Mouse (Mus musculus) embryonic facial prominence, embryonic 13.5 days (tissue): ENCODE measurements around the gene Mrpl17. TPM values are rescaled to one million over a fixed set of nuclear protein-coding genes. Genes with fewer than 3 reads are reported as not detected.

ENCODE experiments used
- ATAC-seq: fragments of 200-750 bp; cut with Nextera tagmentation; 2 replicates; pipeline ENCODE4 v1.8.0; 2017; ENCODE audit warnings: low read depth; ENCODE audit not compliant: insufficient number of reproducible peaks, insufficient read depth, low FRiP score, low TSS enrichment
- H3K27ac ChIP-seq: fragments of 300-500 bp; sonication (generic); 2 replicates; pipeline ENCODE4 v1.5.1; 2015; ENCODE audit warnings: moderate library complexity, mild to moderate bottlenecking, inconsistent platforms
- H3K27me3 ChIP-seq: fragments of 300-500 bp; sonication (generic); 2 replicates; pipeline ENCODE4 v1.6.1; 2015; ENCODE audit warnings: mild to moderate bottlenecking, inconsistent platforms
- H3K36me3 ChIP-seq: fragments of 300-500 bp; sonication (generic); 2 replicates; pipeline ENCODE4 v1.6.1; 2015; ENCODE audit warnings: mild to moderate bottlenecking, inconsistent platforms
- H3K4me1 ChIP-seq: fragments of 300-500 bp; sonication (generic); 2 replicates; pipeline ENCODE4 v1.6.1; 2015; ENCODE audit warnings: inconsistent platforms
- H3K4me2 ChIP-seq: fragments of 300-500 bp; sonication (generic); 2 replicates; pipeline ENCODE4 v1.6.1; 2015; ENCODE audit warnings: moderate library complexity, mild to moderate bottlenecking, inconsistent platforms
- H3K4me3 ChIP-seq: fragments of 300-500 bp; sonication (generic); 2 replicates; pipeline ENCODE4 v1.5.1; 2015; ENCODE audit warnings: mild to moderate bottlenecking, inconsistent platforms
- H3K9ac ChIP-seq: fragments of 300-500 bp; sonication (generic); 2 replicates; pipeline ENCODE4 v1.6.1; 2015; ENCODE audit warnings: mild to moderate bottlenecking, inconsistent platforms
- H3K9me3 ChIP-seq: fragments of 300-500 bp; sonication (generic); 2 replicates; pipeline ENCODE4 v1.6.1; 2016; ENCODE audit warnings: inconsistent platforms
- WGBS: fragments of 180-500 bp; shearing (Covaris S2); methylation state at CpG from one replicate; pipeline ENCODE4 v1.1.7; 2015; ENCODE audit warnings: mixed read lengths; 5-methylcytosine and 5-hydroxymethylcytosine counted together
- polyA plus RNA-seq: library from polyadenylated mRNA; unstranded; fragments of >200 nt; fragmentation: Nextera tagmentation; extraction: Ambion mirVana; gene quantifications from 2 replicates; pipeline ENCODE4 v1.2.1, GENCODE M21; 2015

Mrpl17 gene
- polyA plus RNA-seq, 1 experiment from 2014 or later = 321 TPM

GRCm38 (mm10) chr7:105764331-105764730 is 46.6 kb downstream of the Mrpl17 start:
- H3K4me1 ChIP-seq = peaks cover 17% of the 10 kb centered on the region; the same call in 1 of the 2 replicates
- H3K4me2 ChIP-seq = no peak overlapping the region
- H3K27ac ChIP-seq = no peak overlapping the region
- peaks cover 81% of the 10 kb centered on the region for H3K36me3 ChIP-seq
- H3K4me3 ChIP-seq = no peak overlapping the region
- ATAC-seq = no peak
- H3K9me3 ChIP-seq = no peaks in the 10 kb centered on the region
- no peaks in the 10 kb centered on the region; the same call in 1 of the 2 replicates for H3K27me3 ChIP-seq
- H3K9ac ChIP-seq = no peak overlapping the region
- 91% methylated on average over 11 of the region's 11 CpGs for WGBS

GRCm38 (mm10) chr7:105762517-105763270 is 48.2 kb downstream of the Mrpl17 start:
- H3K9ac ChIP-seq = peak overlapping the region; percentile 27; the same call in 1 of the 2 replicates
- H3K4me1 ChIP-seq = peaks cover 3% of the 10 kb centered on the region; the same call in 1 of the 2 replicates
- peak overlapping the region; percentile 16; the same call in 1 of the 2 replicates for H3K4me3 ChIP-seq
- no peaks in the 10 kb centered on the region for H3K9me3 ChIP-seq
- no peak for ATAC-seq
- peaks cover 85% of the 10 kb centered on the region for H3K36me3 ChIP-seq
- H3K27ac ChIP-seq = no peak overlapping the region
- no peaks in the 10 kb centered on the region; the same call in 1 of the 2 replicates for H3K27me3 ChIP-seq
- peak overlapping the region; percentile 37 for H3K4me2 ChIP-seq
- WGBS = 31% methylated on average over 55 of the region's 55 CpGs

GRCm38 (mm10) chr7:105761813-105762484 is 49.0 kb downstream of the Mrpl17 start:
- ATAC-seq = no peak
- Histone ChIP-seq H3K4me2 (peak overlapping the region; percentile 37), H3K4me1 (no peaks in the 10 kb centered on the region), H3K9me3 (no peaks in the 10 kb centered on the region), H3K9ac (no peak overlapping the region), H3K36me3 (peaks cover 87% of the 10 kb centered on the region), H3K4me3 (peak overlapping the region; percentile 16; the same call in 1 of the 2 replicates), H3K27ac (no peak overlapping the region), H3K27me3 (no peaks in the 10 kb centered on the region; the same call in 1 of the 2 replicates)
- 31% methylated on average over 51 of the region's 51 CpGs for WGBS

- Histone ChIP-seq H3K27ac (no peak overlapping the region), H3K4me1 (peaks cover 9% of the 10 kb centered on the region), H3K27me3 (no peaks in the 10 kb centered on the region), H3K36me3 (peaks cover 71% of the 10 kb centered on the region), H3K9ac (peak overlapping the region; percentile 21; the same call in 1 of the 2 replicates), H3K9me3 (no peaks in the 10 kb centered on the region), H3K4me2 (no peak overlapping the region), H3K4me3 (no peak overlapping the region)
- no peak for ATAC-seq
- WGBS = 90% methylated on average over 10 of the region's 10 CpGs
These were observed 57.6 kb downstream of the Mrpl17 start for GRCm38 (mm10) chr7:105753281-105753680.

Other genes with a start within 250 kb of the Mrpl17 start
- gene Apbb1, start 229.4 kb downstream of the Mrpl17 start, polyA plus RNA-seq = 59.9 and 62.3 TPM in 2 replicates
- gene Hpx, start 211.0 kb downstream of the Mrpl17 start, polyA plus RNA-seq = 0.37 and 3.7 TPM in 2 replicates
- gene Trim3, start 177.5 kb downstream of the Mrpl17 start, polyA plus RNA-seq = 41.3 and 49.1 TPM in 2 replicates
- gene Timm10b, start 171.0 kb downstream of the Mrpl17 start, polyA plus RNA-seq = 161 and 178 TPM in 2 replicates
- 81.4 and 85.5 TPM in 2 replicates for gene Arfip2, start 170.7 kb downstream of the Mrpl17 start, polyA plus RNA-seq
- 32.4 and 35.2 TPM in 2 replicates for gene Gm45799, start 170.5 kb downstream of the Mrpl17 start, polyA plus RNA-seq
- 1.1 and 1.6 TPM in 2 replicates for gene Dnhd1, start 160.3 kb downstream of the Mrpl17 start, polyA plus RNA-seq
- gene Ilk, start 74.5 kb downstream of the Mrpl17 start, polyA plus RNA-seq = 253 and 273 TPM in 2 replicates
- 43.4 and 48.9 TPM in 2 replicates for gene Rrp8, start 73.7 kb downstream of the Mrpl17 start, polyA plus RNA-seq
- 126 and 137 TPM in 2 replicates for gene Taf10, start 66.7 kb downstream of the Mrpl17 start, polyA plus RNA-seq
- gene Tpp1, start 58.9 kb downstream of the Mrpl17 start, polyA plus RNA-seq = 44.0 and 45.8 TPM in 2 replicates
- gene Dchs1, start 23.4 kb downstream of the Mrpl17 start, polyA plus RNA-seq = 21.0 and 21.5 TPM in 2 replicates
- not detected in 2 replicates for gene Gm4070, start 142.9 kb upstream of the Mrpl17 start, polyA plus RNA-seq